Mouse (Mus musculus): Measurements from ENCODE around the gene Vash1. TPM values are rescaled to one million over a fixed set of nuclear protein-coding genes. Genes with fewer than 3 reads are reported as not detected.
A peak's percentile ranks its signal among the peaks of the same experiment; 100 is the strongest.

The Vash1 gene
- total RNA-seq, 2 experiments from 2014 or later: 98.5 to 104 TPM

DNA sequence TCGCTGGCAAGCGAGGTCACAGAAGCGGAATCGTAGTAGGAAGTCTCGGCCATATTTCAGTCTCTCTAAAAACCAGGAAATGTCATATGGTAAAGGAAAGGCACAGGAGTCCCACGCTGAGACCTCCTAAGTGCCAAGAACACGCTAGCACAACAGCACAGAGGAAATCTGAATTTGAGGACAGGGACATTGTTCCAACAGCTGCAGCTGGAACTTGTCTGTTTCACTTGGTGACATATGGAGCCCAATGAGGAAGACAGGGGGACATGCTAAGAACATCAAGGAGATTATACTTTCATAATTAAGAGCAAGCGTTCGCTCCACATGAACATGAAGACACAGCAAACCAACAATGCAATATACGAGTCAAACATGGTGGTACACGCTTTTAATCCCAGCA is 38.5 kb downstream of the Vash1 start:
- no peak for DNase-seq (ENCODE audit: low spot score in 2 of 2)

DNA sequence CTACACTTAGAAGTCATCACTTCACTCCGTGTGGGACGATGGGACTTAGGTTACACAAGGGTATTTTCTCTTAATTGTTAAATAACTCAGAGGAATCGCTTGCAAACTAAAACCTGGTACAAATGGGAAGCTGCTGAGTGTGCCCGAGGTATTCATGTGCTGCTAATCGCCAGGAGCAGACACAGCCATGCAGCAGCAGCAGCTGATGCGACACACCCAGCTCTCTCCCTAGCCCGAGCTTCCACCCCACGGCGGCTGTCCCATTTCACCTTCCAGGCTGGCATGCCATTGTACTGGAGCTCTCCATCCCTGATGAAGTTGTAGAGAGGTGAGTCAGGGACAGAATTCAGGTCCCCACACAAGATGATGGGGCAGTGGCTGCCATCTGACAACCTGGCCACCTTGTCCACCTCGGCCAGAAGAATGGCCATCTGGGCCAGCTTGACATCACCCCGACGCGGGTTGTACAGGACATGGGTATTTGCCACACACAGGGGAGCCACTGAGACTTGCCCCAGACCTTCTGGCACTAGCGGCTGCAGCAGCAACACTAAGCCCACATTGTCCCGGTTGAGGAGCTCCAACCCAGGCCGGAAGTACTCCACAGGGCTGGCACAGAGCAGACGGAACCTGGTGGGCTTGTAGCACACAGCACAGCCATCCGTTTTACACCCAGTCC is 41.6 kb downstream of the Vash1 start:
- DNase-seq (ENCODE audit: low spot score in 2 of 2): no peak

DNA sequence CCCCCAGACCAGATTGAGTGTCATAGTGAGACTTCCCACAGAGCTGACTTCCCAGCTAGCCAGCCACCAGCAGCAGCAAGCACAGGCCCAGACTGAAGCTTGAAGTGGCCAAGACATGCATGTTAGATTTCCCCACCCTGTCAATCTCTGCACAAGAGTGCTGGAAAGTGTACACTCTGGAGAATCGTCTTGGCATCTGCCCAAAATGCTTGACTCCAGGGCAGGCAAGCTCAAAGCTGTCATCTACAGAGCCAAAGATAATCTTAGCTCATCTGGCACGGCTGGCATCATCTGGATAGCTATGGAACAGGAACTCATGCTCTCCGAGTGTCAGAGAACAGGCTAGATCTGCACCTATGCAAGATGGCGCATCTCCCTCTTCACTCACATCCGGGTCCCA is 43.0 kb downstream of the Vash1 start:
- no peak for DNase-seq (ENCODE audit: low spot score in 2 of 2)

DNA sequence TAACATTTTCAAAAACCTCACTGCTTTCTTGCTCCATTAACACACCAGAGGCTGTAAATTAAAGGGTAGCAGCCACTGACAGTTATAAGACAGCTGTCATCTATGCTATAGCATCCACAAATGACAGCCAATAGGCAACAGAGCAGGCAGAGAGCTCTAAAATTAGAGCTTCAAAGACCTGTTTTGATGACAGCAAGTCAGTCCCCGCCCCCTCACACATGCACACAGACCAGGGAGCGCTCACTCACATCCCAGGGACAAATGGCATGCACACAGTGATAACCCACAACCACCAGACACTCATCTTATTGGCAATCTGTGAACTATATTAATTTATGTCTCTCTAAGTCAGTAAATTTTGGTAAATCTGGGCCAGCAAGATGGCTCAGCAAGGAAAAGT is 45.8 kb downstream of the Vash1 start:
- DNase-seq (ENCODE audit: low spot score in 2 of 2): no peak

DNA sequence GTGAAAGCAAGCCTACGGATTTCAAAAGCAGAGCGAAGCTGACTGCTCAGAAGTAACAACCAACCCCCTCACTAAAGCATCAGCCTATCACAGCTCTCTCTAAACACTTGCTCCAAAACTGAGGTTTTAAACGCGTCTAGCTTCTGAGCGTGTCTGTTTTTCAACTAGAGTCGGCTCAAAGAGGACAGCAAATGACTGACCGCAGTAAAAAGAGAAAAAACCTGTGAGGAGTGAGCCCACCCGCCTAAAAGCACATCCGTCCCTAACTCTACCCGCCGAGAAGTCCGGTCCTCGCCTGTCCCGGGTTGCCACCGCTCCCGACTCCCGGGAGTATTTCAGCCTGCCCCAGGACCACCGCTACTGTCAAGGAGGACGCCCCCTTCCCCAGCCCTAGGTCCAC is 47.2 kb downstream of the Vash1 start:
- no peak for DNase-seq (ENCODE audit: low spot score in 2 of 2)

DNA sequence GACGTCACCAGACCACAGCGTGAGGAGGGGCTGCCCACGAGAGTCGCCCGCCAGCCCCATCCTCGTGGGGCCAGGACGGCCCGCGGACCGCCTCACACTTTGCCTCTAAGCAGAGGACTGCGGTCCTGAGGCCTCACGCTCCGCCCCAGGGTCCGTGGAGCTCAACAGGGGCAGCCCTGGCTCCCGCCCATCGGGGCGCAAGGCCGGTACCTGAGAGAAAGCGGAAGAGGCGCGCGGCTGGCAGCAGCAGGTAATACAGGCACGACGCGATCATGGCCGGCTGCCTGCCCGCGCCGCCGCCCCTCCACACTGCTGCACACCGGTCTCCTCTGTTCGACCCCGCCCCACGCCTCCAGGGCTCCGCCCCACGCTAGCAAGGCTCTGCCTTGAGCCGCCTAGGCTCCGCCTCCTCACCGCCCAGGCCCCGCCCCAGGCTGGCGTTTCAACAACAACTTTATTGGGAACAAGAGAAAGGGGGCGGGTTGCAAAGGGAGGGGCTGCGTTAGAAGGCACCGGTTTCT is 47.7 kb downstream of the Vash1 start, which contains the start of gene Angel1:
Gene Angel1 (minus strand): TSS at position 341 of the 521 bp plus-strand sequence.
- peak; percentile 96 to 97 for DNase-seq (ENCODE audit: low spot score in 2 of 2)

DNA sequence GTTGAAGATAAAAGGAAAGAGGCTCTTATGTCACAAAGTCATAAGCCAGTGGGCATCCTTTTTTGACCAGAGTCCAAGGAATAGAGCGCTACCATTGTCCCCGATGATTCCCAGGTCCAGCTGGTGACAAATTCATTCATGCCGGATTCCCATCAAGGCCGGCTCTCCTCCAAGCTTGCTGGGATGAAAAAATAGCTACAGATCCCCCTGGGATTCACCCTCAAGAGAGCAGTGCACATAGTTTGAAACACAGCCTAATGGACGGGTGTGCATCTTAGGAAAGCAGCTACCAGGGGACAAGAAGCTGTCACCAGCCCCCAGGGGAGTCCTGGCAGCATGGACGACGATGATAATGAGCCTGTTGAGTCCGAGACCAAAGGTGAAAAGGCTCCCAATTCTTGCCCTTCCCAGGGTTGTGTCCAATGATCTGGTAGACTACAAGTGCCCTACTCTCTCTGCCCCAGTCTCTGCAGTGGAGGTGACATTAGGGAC is 55.9 kb downstream of the Vash1 start, which contains the start of gene Lrrc74a:
Gene Lrrc74a (plus strand): TSS at position 51 of the 492 bp plus-strand sequence.
- DNase-seq (ENCODE audit: low spot score in 2 of 2): no peak

Other genes with a start within 250 kb of the Vash1 start
- 1 to 10 TPM; 7.3 to 9.0 TPM for gene Angel1, start 47.8 kb downstream of the Vash1 start, total RNA-seq (2021)
- gene Lrrc74a, start 55.7 kb downstream of the Vash1 start, total RNA-seq (2021): not detected
- 10 to 100 TPM; 77.9 to 81.5 TPM for gene Irf2bpl, start 206.1 kb downstream of the Vash1 start, total RNA-seq (2021)